Mouse (Mus musculus) lung, postnatal 4 days (tissue): Measurements from ENCODE around the gene Lmcd1.
A peak's percentile ranks its signal among the peaks of the same experiment; 100 is the strongest.
"Not testable (repeated sequence)": the region's sequence is repeated elsewhere in the genome, so short reads cannot be mapped to it uniquely, and the experiment has no call there.

Experiments used
- DNase-seq, 2 experiments: peaks; one replicate each; pipeline ENCODE4 v3.0.0; 2021

Gene Lmcd1

GRCm38 (mm10) chr6:112273501-112274205 lies at the start of gene Lmcd1:
TSS of gene Lmcd1 (plus strand) at chr6:112273758.
- peak; percentile 90 to 95 for DNase-seq

GRCm38 (mm10) chr6:112223877-112224632 lies 49.5 kb upstream of the Lmcd1 start:
- peak in 1 of 2 experiments; percentile 30 for DNase-seq

GRCm38 (mm10) chr6:112236775-112237174 lies 36.8 kb upstream of the Lmcd1 start:
- DNase-seq = no peak

GRCm38 (mm10) chr6:112242216-112242615 lies 31.3 kb upstream of the Lmcd1 start:
- DNase-seq = peak in 1 of 2 experiments; percentile 36

GRCm38 (mm10) chr6:112245639-112246038 lies 27.9 kb upstream of the Lmcd1 start:
- peak; percentile 92 to 94 for DNase-seq

GRCm38 (mm10) chr6:112246636-112247035 lies 26.9 kb upstream of the Lmcd1 start:
- no peak for DNase-seq

- DNase-seq = not testable (repeated sequence)
Measured at GRCm38 (mm10) chr6:112253943-112254342, 19.6 kb upstream of the Lmcd1 start.

GRCm38 (mm10) chr6:112254967-112255366 lies 18.6 kb upstream of the Lmcd1 start:
- no peak for DNase-seq

GRCm38 (mm10) chr6:112255388-112256225 lies 18.0 kb upstream of the Lmcd1 start:
- no peak for DNase-seq

- no peak for DNase-seq
Measured at GRCm38 (mm10) chr6:112256599-112256998, 17.0 kb upstream of the Lmcd1 start.

- DNase-seq = no peak
Measured at GRCm38 (mm10) chr6:112261089-112261488, 12.5 kb upstream of the Lmcd1 start.

GRCm38 (mm10) chr6:112264321-112264720 lies 9.2 kb upstream of the Lmcd1 start:
- DNase-seq = no peak

GRCm38 (mm10) chr6:112266631-112267030 lies 6.9 kb upstream of the Lmcd1 start:
- peak; percentile 40 to 68 for DNase-seq

GRCm38 (mm10) chr6:112267661-112268357 lies 5.7 kb upstream of the Lmcd1 start:
- no peak for DNase-seq

GRCm38 (mm10) chr6:112274261-112275055 lies 900 bp downstream of the Lmcd1 start:
- DNase-seq = peak; percentile 79 to 83

GRCm38 (mm10) chr6:112275731-112276245 lies 2.2 kb downstream of the Lmcd1 start:
- peak in 1 of 2 experiments; percentile 25 for DNase-seq

- DNase-seq = no peak
Measured at GRCm38 (mm10) chr6:112278805-112279204, 5.2 kb downstream of the Lmcd1 start.

- no peak for DNase-seq
Measured at GRCm38 (mm10) chr6:112280161-112280560, 6.6 kb downstream of the Lmcd1 start.

- DNase-seq = no peak
Measured at GRCm38 (mm10) chr6:112280945-112281344, 7.4 kb downstream of the Lmcd1 start.

GRCm38 (mm10) chr6:112281935-112282334 lies 8.4 kb downstream of the Lmcd1 start:
- DNase-seq = no peak

- DNase-seq = no peak
Measured at GRCm38 (mm10) chr6:112284087-112284486, 10.5 kb downstream of the Lmcd1 start.
